Mouse (Mus musculus) erythroid progenitor cell, adult 5-6 weeks (primary cell): ENCODE data around the gene Rnf220. TPM values are rescaled to one million over a fixed set of nuclear protein-coding genes. Genes with fewer than 3 reads are reported as not detected.

Source experiments
- ATAC-seq: replicated peaks from 2 replicates; pipeline ENCODE4 v1.8.0; 2016; ENCODE audit warnings: moderate number of reproducible peaks, mild to moderate bottlenecking, moderate TSS enrichment, inconsistent platforms; ENCODE audit not compliant: poor library complexity, low FRiP score, severe bottlenecking
- total RNA-seq, 2 experiments: library from RNA; stranded (forward) in 1 of 2; stranded (reverse) in 1 of 2; fragments of 150-400 nt in 1 of 2; fragments of 186-747, 209-891 nt in 1 of 2; gene quantifications; 2 replicates each; pipeline versions ENCODE4 v1.2.3 to v1.2.4; 2015 to 2017; ENCODE audit warnings: low replicate concordance in 2 of 2

Gene Rnf220
- total RNA-seq, 2 experiments from 2014 or later, result 21.9 to 22.6 TPM

- ATAC-seq, result no peak
Measured at GRCm38 (mm10) chr4:117356223-117356622, 140.6 kb downstream of the Rnf220 start.

- no peak for ATAC-seq
Measured at GRCm38 (mm10) chr4:117354651-117355050, 142.2 kb downstream of the Rnf220 start.

DNA sequence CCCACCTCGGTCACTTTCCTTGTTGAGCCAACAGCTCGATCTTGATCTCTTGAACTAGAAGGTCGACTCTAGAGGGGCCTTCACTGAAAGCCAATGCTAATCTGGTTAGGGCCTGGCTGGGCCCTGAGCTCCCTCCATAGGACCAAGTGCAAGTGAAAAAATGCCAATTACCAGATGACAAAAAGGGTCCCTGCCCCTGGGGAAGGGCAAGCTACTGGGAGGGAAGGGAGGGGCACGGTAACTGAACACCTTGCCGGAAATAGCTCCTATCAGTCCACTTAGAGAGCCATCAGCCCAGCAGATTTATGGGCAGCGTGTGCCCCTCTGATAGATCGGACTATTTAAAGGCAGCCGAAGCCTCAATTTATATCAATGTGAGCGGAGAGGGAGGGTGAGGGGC lies 143.9 kb downstream of the Rnf220 start:
- no peak for ATAC-seq

- no peak for ATAC-seq
Measured at GRCm38 (mm10) chr4:117352071-117352470, 144.8 kb downstream of the Rnf220 start.

- no peak for ATAC-seq
Measured at GRCm38 (mm10) chr4:117350139-117350693, 146.6 kb downstream of the Rnf220 start.

- ATAC-seq, result no peak
Measured at GRCm38 (mm10) chr4:117349327-117349726, 147.5 kb downstream of the Rnf220 start.

GRCm38 (mm10) chr4:117346025-117346424 lies 150.8 kb downstream of the Rnf220 start:
- ATAC-seq, result 0 out of 2 replicates have a peak, but pooled peaks have one; percentile 39

DNA sequence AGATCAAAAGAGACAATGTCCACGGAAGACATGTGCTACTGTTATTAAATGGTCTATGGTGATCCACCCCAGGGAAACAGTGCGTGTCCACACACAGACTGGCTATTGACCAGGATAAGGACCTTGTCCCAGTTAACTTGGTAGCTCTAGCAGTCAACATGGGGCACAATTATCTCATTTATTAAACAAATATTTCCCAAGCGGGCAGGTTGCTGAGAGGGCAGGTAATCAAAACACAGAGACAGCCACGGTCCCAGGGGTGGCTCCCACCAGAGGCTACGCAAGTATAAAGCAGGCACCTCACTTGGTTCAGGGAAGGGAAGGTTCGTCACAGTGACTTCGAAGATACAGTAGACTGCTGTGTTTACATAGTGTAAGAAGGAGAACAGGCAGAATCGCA lies 153.5 kb downstream of the Rnf220 start:
- ATAC-seq, result no peak

- ATAC-seq, result no peak
Measured at GRCm38 (mm10) chr4:117342751-117343150, 154.1 kb downstream of the Rnf220 start.

DNA sequence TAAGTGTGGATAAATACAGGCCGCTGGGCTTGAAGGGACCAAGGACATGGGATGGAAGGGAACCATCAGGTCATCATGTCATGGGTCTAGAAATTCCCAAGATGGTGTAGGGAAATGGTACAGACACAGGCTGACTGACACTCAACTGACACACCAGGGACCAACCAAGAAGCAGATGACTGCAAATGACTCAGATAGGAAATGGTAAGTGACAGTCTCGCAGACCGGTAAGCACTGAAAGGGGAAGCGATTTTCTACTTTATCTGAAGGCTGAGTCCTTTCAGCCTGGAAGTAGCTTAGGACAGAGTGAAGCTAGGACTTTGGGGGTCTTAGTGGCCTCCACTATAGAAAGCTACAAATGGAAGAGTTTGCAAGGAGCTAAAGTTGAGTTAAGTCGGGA lies 155.6 kb downstream of the Rnf220 start:
- no peak for ATAC-seq

DNA sequence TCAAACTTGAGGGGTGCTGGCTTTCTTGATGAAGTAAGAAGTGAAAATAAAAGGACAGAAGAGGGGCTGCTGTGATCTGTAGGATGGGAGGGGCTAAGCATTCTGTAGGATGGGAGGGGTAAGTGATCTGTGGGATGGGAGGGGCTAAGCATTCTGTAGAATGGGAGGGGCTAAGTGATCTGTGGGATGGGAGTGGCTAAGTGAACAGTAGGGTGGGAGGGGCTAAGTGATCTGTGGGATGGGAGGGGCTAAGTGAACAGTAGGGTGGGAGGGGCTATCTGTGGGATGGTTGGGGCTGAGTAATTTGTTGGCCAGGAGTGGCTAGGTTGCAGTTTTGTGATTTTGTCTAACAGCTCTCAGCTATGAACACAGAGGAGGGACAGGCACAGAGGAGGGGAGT lies 157.1 kb downstream of the Rnf220 start:
- ATAC-seq, result no peak

DNA sequence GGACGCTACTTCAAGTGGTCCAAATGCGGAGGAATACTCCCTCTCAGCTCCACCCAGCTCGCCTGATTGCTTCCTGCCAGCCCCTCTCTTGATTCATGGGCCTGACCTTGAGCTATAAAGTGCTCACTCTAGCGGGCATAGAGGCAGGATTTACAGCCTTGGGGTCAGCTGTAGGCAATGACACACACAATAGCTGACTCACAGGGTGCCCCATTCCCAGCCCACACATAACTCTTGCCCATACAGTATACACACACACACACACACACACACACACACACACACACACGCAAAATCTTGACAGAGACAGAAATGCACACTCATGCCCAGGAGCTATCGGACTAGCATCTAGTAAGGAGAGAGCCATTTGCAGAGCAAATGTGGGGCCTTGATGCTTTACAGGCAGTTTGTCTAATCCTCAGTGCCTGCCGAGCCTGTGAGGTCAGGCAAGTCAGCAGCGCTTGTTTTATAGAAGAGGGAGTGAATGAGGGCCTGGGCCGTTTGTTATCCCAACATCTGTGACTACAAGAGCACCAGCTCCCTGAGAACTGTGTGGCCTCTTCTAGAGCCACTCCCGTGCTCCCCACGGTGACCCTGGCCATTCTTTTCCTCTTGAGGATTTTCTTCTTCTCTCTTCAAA lies 165.9 kb downstream of the Rnf220 start:
- ATAC-seq, result no peak

- no peak for ATAC-seq
Measured at GRCm38 (mm10) chr4:117330132-117330531, 166.7 kb downstream of the Rnf220 start.

DNA sequence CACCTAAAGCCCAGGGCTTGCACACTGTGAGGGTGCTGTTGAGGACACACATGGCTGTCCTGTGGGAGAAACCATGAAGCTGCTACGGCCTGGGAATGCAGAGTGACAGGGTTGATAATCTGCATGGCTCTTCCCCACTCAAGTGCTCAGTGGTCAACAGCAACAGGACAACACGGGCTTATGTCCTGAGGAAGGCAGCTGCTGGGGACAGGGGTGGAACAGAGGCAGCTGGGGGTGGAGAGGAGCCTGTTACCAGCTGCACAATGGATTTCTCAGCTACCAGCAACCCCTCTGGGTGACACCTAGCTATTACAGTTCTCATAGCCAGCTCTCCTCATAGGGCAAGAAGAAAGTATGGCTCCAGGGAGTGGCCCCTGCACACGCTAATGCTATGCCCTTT lies 169.9 kb downstream of the Rnf220 start:
- no peak for ATAC-seq

DNA sequence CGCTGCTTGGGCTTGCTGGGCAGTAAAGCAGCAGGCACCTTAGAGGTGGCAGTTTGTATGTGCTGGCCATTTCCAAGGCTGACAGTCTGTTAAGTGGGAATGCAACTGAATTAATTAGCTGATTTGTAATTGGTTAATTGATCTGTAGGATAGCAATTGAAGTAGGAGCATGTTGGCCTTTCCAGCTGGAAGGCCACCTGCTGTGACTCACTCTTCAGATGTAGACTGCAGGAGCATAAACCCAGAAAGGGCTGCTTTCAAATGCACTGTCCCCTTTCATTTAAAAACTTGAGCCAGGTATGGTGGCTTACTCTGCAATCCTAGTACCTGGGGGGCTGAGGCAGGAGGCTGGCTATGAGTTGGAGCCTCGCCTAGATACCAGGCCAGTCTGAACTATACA lies 171.8 kb downstream of the Rnf220 start:
- no peak for ATAC-seq

DNA sequence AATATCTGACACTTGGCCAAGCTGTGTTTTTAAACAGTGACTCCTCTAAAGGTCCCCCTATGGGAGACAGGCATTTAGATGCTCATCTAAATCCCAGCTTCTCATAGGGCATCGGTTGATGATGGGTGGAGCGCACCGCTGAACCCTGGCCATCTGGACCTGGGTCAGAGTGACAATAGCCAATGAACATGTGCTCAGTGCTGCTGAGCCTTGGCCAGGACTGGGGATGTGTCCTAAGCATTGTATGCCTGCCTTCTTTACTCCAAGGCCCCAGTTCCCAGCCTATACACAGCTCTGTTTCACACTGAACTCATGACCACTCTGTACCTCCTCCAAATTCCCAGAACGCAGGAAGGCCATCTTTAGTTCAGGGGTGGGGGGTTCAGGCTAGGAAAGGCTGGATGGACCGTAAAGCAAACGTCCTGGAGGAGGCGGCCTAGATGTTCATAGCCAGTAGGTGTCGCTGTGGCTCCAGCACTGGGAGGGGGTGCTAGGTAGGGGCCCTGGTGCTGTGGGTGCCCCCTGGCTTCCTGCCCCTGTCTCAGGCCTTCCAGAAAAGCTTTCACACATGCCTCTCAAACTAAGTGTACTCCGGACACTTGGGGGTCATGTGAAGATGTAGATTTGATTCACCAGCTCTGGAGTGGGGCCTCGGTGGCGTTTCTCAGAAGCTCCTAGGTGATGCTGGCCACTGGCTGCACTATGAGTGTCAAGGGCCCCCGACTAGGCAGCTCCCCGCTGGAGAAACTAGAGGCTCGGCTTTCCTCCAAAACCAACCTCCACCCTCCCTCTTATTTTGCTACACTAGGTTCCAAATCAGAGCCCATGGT lies 173.1 kb downstream of the Rnf220 start:
- no peak; the same call in 1 of the 2 replicates for ATAC-seq

DNA sequence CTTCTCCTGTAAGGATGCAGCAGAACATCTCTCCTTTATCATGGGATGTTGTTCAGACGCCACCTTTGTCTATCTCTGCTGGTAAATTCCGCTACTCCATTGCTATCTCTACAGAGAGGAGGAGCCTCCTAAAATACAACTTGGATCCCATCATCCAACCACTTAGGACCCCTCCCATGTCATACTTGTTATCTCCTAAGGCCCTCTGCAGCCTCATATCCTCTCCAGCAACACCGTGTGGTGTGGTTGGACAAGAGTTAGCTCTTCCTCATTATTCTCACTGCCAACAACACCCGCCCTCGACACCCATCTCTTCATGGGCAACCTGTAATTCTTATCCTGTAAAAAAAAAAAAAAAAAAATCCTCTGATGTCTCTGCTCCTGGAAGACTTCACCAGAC lies 175.8 kb downstream of the Rnf220 start:
- no peak for ATAC-seq

DNA sequence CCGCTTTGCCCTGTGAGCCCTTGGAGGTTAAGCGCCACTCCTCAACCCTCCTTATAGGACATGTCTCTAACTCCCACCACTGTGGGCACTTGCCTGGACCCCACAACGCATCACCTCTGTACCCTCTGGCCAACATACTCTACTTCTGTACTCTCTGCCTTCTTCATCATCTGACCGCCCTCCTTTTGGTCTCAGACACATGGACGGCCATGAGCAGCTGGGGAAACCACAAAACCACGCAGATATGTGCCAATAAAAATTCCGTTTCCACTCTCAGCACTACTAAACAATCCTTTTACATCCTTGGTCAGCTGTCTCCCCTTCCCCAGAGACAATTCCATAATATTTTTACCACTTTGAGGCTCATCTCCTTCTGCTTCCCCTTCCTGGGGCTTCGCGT lies 178.3 kb downstream of the Rnf220 start:
- no peak for ATAC-seq

GRCm38 (mm10) chr4:117317701-117318190 lies 179.1 kb downstream of the Rnf220 start:
- no peak for ATAC-seq

DNA sequence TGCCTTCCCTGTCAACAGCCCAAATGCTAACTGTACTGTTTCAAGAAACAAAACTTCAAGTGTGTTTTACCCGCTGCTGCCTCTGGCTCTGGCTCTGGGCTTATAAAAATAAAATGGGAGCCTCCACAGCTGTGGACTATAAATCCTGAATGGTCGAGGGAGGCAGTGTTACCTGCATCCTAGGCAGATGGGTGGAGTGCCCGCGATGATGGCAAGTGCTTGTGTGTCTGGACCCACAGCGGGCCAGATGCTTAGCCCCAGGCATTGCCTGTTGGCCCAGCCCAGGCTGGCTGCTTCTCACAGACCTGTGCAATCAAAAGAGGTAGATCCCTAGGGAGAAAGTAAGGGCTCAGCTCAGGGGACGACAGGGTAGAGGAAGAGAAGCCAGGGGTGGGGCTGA lies 180.1 kb downstream of the Rnf220 start:
- no peak for ATAC-seq
